Mouse (Mus musculus) layer of hippocampus, adult 2 months (tissue): ENCODE measurements around the gene Fam234b. TPM values are rescaled to one million over a fixed set of nuclear protein-coding genes. Genes with fewer than 3 reads are reported as not detected.

Source experiments
- DNase-seq, 2 experiments: peaks; one replicate each; pipeline ENCODE4 v3.0.0; 2022; ENCODE audit warnings: low spot score in 2 of 2
- H3K27ac ChIP-seq: fragments of 200-600 bp; 2 replicates; pipeline ENCODE4 v1.8.1; 2022
- H3K4me3 ChIP-seq: fragments of 200-600 bp; 2 replicates; pipeline ENCODE4 v1.8.1; 2022; ENCODE audit warnings: mild to moderate bottlenecking
- CTCF ChIP-seq: fragments of 200-600 bp; conservative IDR thresholded peaks from 2 replicates; pipeline ENCODE4 v1.8.1; 2022; ENCODE audit warnings: antibody characterized with exemption, mild to moderate bottlenecking, moderate library complexity
- total RNA-seq, 2 experiments: library from RNA; stranded (reverse); gene quantifications; 2 replicates each; pipeline ENCODE4 v1.2.3; 2021

The Fam234b gene
- total RNA-seq, 2 experiments from 2014 or later, result 161 to 166 TPM

- TF ChIP-seq CTCF, result no peak
- Histone ChIP-seq H3K4me3 (no peak overlapping the region), H3K27ac (no peak overlapping the region)
- DNase-seq, result no peak
Measured at GRCm38 (mm10) chr6:135191906-135192305, 5.9 kb upstream of the Fam234b start.

- no peak overlapping the region for H3K27ac ChIP-seq
- TF ChIP-seq CTCF, result no peak
- DNase-seq, result no peak
- H3K4me3 ChIP-seq, result no peak overlapping the region
Measured at GRCm38 (mm10) chr6:135192993-135193392, 4.8 kb upstream of the Fam234b start.

GRCm38 (mm10) chr6:135193733-135194132 lies 4.0 kb upstream of the Fam234b start:
- no peak for TF ChIP-seq CTCF
- no peak for DNase-seq
- Histone ChIP-seq H3K4me3 (no peak overlapping the region), H3K27ac (no peak overlapping the region)

- DNase-seq, result no peak
- Histone ChIP-seq H3K4me3 (no peak overlapping the region), H3K27ac (no peak overlapping the region)
- TF ChIP-seq CTCF, result no peak
Measured at GRCm38 (mm10) chr6:135194907-135195306, 2.9 kb upstream of the Fam234b start.

- TF ChIP-seq CTCF, result no peak
- DNase-seq, result no peak
- Histone ChIP-seq H3K4me3 (no peak overlapping the region), H3K27ac (no peak overlapping the region)
Measured at GRCm38 (mm10) chr6:135196707-135197106, 1.1 kb upstream of the Fam234b start.

GRCm38 (mm10) chr6:135197446-135197845 lies 331 bp upstream of the Fam234b start:
- no peak for DNase-seq
- Histone ChIP-seq H3K27ac (peak overlapping the region; percentile 96), H3K4me3 (peak overlapping the region; percentile 86)
- TF ChIP-seq CTCF, result no peak

- peak overlapping the region; percentile 86 for H3K4me3 ChIP-seq
- DNase-seq, result no peak
- H3K27ac ChIP-seq, result peak overlapping the region; percentile 96
- no peak for TF ChIP-seq CTCF
Measured at GRCm38 (mm10) chr6:135198726-135199125, 949 bp downstream of the Fam234b start.

GRCm38 (mm10) chr6:135200122-135200957 lies 2.6 kb downstream of the Fam234b start:
- Histone ChIP-seq H3K27ac (peak overlapping the region; percentile 96), H3K4me3 (peak overlapping the region; percentile 86)
- DNase-seq, result peak in 1 of 2 experiments; percentile 41
- no peak; the same call in 1 of the 2 replicates for TF ChIP-seq CTCF

GRCm38 (mm10) chr6:135202668-135203067 lies 4.9 kb downstream of the Fam234b start:
- no peak for DNase-seq
- H3K4me3 ChIP-seq, result no peak overlapping the region
- H3K27ac ChIP-seq, result peak overlapping the region; percentile 88
- TF ChIP-seq CTCF, result peak; percentile 58

- Histone ChIP-seq H3K4me3 (no peak overlapping the region), H3K27ac (peak overlapping the region; percentile 88)
- no peak for TF ChIP-seq CTCF
- DNase-seq, result peak; percentile 28 to 70
Measured at GRCm38 (mm10) chr6:135203737-135204136, 6.0 kb downstream of the Fam234b start.

GRCm38 (mm10) chr6:135204869-135205268 lies 7.1 kb downstream of the Fam234b start:
- no peak for TF ChIP-seq CTCF
- no peak for DNase-seq
- H3K4me3 ChIP-seq, result no peak overlapping the region
- peak overlapping the region; percentile 88 for H3K27ac ChIP-seq

- no peak for TF ChIP-seq CTCF
- Histone ChIP-seq H3K4me3 (no peak overlapping the region), H3K27ac (peak overlapping the region; percentile 68)
- no peak for DNase-seq
Measured at GRCm38 (mm10) chr6:135205802-135206201, 8.0 kb downstream of the Fam234b start.

GRCm38 (mm10) chr6:135206909-135207308 lies 9.1 kb downstream of the Fam234b start:
- Histone ChIP-seq H3K4me3 (no peak overlapping the region), H3K27ac (peak overlapping the region; percentile 68)
- no peak for TF ChIP-seq CTCF
- no peak for DNase-seq

GRCm38 (mm10) chr6:135211169-135211568 lies 13.4 kb downstream of the Fam234b start:
- DNase-seq, result no peak
- Histone ChIP-seq H3K4me3 (no peak overlapping the region), H3K27ac (no peak overlapping the region)
- TF ChIP-seq CTCF, result no peak
